Mouse (Mus musculus): ENCODE data around the gene Dpf2.

DNA sequence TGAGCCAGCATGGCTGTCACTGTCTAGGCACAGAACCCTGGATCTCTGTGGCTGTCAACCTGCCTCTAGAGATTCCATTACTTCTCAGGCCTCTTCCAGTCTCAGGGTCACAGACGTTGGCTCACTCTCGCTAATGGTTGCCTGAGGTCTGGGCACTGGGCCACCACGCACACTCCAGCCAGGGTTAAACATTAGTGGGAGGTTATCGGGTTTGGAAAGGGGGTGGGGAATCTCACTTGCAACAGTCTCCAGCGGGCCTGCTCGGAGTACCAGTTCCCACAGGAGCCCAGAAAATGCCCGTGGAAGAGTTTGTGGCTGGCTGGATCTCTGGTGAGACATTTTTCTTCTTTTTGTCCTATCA, 34.5 kb downstream of the Dpf2 start:
- TF ChIP-seq CTCF (IDR thresholded peaks at IDR 0.05; ENCODE audit: insufficient read depth, low read length): no peak
- no peak for TF ChIP-seq POLR2A (IDR thresholded peaks at IDR 0.05; ENCODE audit: borderline replicate concordance, extremely low read depth, low read depth, low read length)
